Mouse (Mus musculus): ENCODE measurements around the gene Spag16. TPM values are rescaled to one million over a fixed set of nuclear protein-coding genes. Genes with fewer than 3 reads are reported as not detected.
"Not testable (repeated sequence)": the region's sequence is repeated elsewhere in the genome, so short reads cannot be mapped to it uniquely, and the experiment has no call there.

Spag16 gene
- polyA plus RNA-seq, 1 experiment from 2014 or later: 1.7 TPM

GRCm38 (mm10) chr1:69828872-69829479, 2.2 kb downstream of the Spag16 start:
- H3K4me1 ChIP-seq (ENCODE audit: control insufficient read depth, insufficient read depth, low read length): no peaks in the 10 kb centered on the region
- no peaks in the 10 kb centered on the region for H3K36me3 ChIP-seq (ENCODE audit: control insufficient read depth, insufficient read depth, low read length)
- no peaks in the 10 kb centered on the region for H3K27me3 ChIP-seq (ENCODE audit: control insufficient read depth, insufficient read depth, low read length)
- H3K4me2 ChIP-seq (ENCODE audit: low read depth, severe bottlenecking): no peak overlapping the region
- no peak overlapping the region for H3K9ac ChIP-seq (ENCODE audit: low read length)
- no peak overlapping the region for H3K27ac ChIP-seq (replicated peaks; ENCODE audit: low read depth, low read length)
- DNase-seq (ENCODE audit: low spot score) (no peak), ATAC-seq (ENCODE audit: insufficient number of reproducible peaks, low FRiP score, low TSS enrichment, low read depth) (no peak)
- H3K4me3 ChIP-seq (ENCODE audit: low read depth, low read length): no peak overlapping the region
- WGBS: 91% methylated on average over 7 of the region's 7 CpGs
- no peaks in the 10 kb centered on the region for H3K9me3 ChIP-seq (ENCODE audit: control insufficient read depth, low read length)

GRCm38 (mm10) chr1:69830586-69830985, 3.8 kb downstream of the Spag16 start:
- Histone ChIP-seq H3K27ac (replicated peaks; ENCODE audit: low read depth, low read length) (no peak overlapping the region), H3K4me2 (ENCODE audit: low read depth, severe bottlenecking) (no peak overlapping the region), H3K4me1 (ENCODE audit: control insufficient read depth, insufficient read depth, low read length) (no peaks in the 10 kb centered on the region), H3K4me3 (ENCODE audit: low read depth, low read length) (no peak overlapping the region), H3K9me3 (ENCODE audit: control insufficient read depth, low read length) (no peaks in the 10 kb centered on the region), H3K27me3 (ENCODE audit: control insufficient read depth, insufficient read depth, low read length) (no peaks in the 10 kb centered on the region), H3K9ac (ENCODE audit: low read length) (no peak overlapping the region), H3K36me3 (ENCODE audit: control insufficient read depth, insufficient read depth, low read length) (no peaks in the 10 kb centered on the region)
- DNase-seq (ENCODE audit: low spot score) (no peak), ATAC-seq (ENCODE audit: insufficient number of reproducible peaks, low FRiP score, low TSS enrichment, low read depth) (no peak)
- WGBS: 96% methylated on average over 1 of the region's 1 CpGs

- H3K27me3 ChIP-seq (ENCODE audit: control insufficient read depth, insufficient read depth, low read length): no peaks in the 10 kb centered on the region
- no peak overlapping the region for H3K4me3 ChIP-seq (ENCODE audit: low read depth, low read length)
- H3K9me3 ChIP-seq (ENCODE audit: control insufficient read depth, low read length): no peaks in the 10 kb centered on the region
- no peak overlapping the region for H3K27ac ChIP-seq (replicated peaks; ENCODE audit: low read depth, low read length)
- no peak for DNase-seq (ENCODE audit: low spot score)
- no peak for ATAC-seq (ENCODE audit: insufficient number of reproducible peaks, low FRiP score, low TSS enrichment, low read depth)
- H3K36me3 ChIP-seq (ENCODE audit: control insufficient read depth, insufficient read depth, low read length): no peaks in the 10 kb centered on the region
- no peaks in the 10 kb centered on the region for H3K4me1 ChIP-seq (ENCODE audit: control insufficient read depth, insufficient read depth, low read length)
- H3K9ac ChIP-seq (ENCODE audit: low read length): no peak overlapping the region
- WGBS: 91% methylated on average over 2 of the region's 2 CpGs
- no peak overlapping the region for H3K4me2 ChIP-seq (ENCODE audit: low read depth, severe bottlenecking)
Measured at GRCm38 (mm10) chr1:69831002-69831401, 4.2 kb downstream of the Spag16 start.

GRCm38 (mm10) chr1:69833476-69833875, 6.7 kb downstream of the Spag16 start:
- 84% methylated on average over 4 of the region's 4 CpGs for WGBS
- H3K27ac ChIP-seq (replicated peaks; ENCODE audit: low read depth, low read length); H3K9me3 ChIP-seq (ENCODE audit: control insufficient read depth, low read length); H3K27me3 ChIP-seq (ENCODE audit: control insufficient read depth, insufficient read depth, low read length); H3K9ac ChIP-seq (ENCODE audit: low read length); DNase-seq (ENCODE audit: low spot score); H3K4me1 ChIP-seq (ENCODE audit: control insufficient read depth, insufficient read depth, low read length); H3K4me2 ChIP-seq (ENCODE audit: low read depth, severe bottlenecking); H3K4me3 ChIP-seq (ENCODE audit: low read depth, low read length); ATAC-seq (ENCODE audit: insufficient number of reproducible peaks, low FRiP score, low TSS enrichment, low read depth); H3K36me3 ChIP-seq (ENCODE audit: control insufficient read depth, insufficient read depth, low read length): not testable (repeated sequence)

GRCm38 (mm10) chr1:69853436-69853835, 26.7 kb downstream of the Spag16 start:
- no peak overlapping the region for H3K27ac ChIP-seq (replicated peaks; ENCODE audit: low read depth, low read length)
- DNase-seq (ENCODE audit: low spot score) (no peak), ATAC-seq (ENCODE audit: insufficient number of reproducible peaks, low FRiP score, low TSS enrichment, low read depth) (no peak)
- no peaks in the 10 kb centered on the region for H3K27me3 ChIP-seq (ENCODE audit: control insufficient read depth, insufficient read depth, low read length)
- H3K4me2 ChIP-seq (ENCODE audit: low read depth, severe bottlenecking): no peak overlapping the region
- WGBS: 77% methylated on average over 7 of the region's 7 CpGs
- H3K4me3 ChIP-seq (ENCODE audit: low read depth, low read length): no peak overlapping the region
- no peaks in the 10 kb centered on the region for H3K9me3 ChIP-seq (ENCODE audit: control insufficient read depth, low read length)
- H3K9ac ChIP-seq (ENCODE audit: low read length): no peak overlapping the region
- H3K4me1 ChIP-seq (ENCODE audit: control insufficient read depth, insufficient read depth, low read length): no peaks in the 10 kb centered on the region
- H3K36me3 ChIP-seq (ENCODE audit: control insufficient read depth, insufficient read depth, low read length): no peaks in the 10 kb centered on the region

- ATAC-seq (ENCODE audit: insufficient number of reproducible peaks, low FRiP score, low TSS enrichment, low read depth) (no peak), DNase-seq (ENCODE audit: low spot score) (no peak)
- no peaks in the 10 kb centered on the region for H3K27me3 ChIP-seq (ENCODE audit: control insufficient read depth, insufficient read depth, low read length)
- H3K4me1 ChIP-seq (ENCODE audit: control insufficient read depth, insufficient read depth, low read length): no peaks in the 10 kb centered on the region
- H3K36me3 ChIP-seq (ENCODE audit: control insufficient read depth, insufficient read depth, low read length): no peaks in the 10 kb centered on the region
- H3K9ac ChIP-seq (ENCODE audit: low read length): no peak overlapping the region
- H3K4me2 ChIP-seq (ENCODE audit: low read depth, severe bottlenecking): no peak overlapping the region
- H3K4me3 ChIP-seq (ENCODE audit: low read depth, low read length): no peak overlapping the region
- no peak overlapping the region for H3K27ac ChIP-seq (replicated peaks; ENCODE audit: low read depth, low read length)
- 82% methylated on average over 4 of the region's 4 CpGs for WGBS
- no peaks in the 10 kb centered on the region for H3K9me3 ChIP-seq (ENCODE audit: control insufficient read depth, low read length)
Measured at GRCm38 (mm10) chr1:69867776-69868175, 41.0 kb downstream of the Spag16 start.

- 77% methylated on average over 3 of the region's 3 CpGs for WGBS
- H3K36me3 ChIP-seq (ENCODE audit: control insufficient read depth, insufficient read depth, low read length): no peaks in the 10 kb centered on the region
- H3K27ac ChIP-seq (replicated peaks; ENCODE audit: low read depth, low read length): no peak overlapping the region
- no peaks in the 10 kb centered on the region for H3K9me3 ChIP-seq (ENCODE audit: control insufficient read depth, low read length)
- H3K4me2 ChIP-seq (ENCODE audit: low read depth, severe bottlenecking): no peak overlapping the region
- no peaks in the 10 kb centered on the region for H3K27me3 ChIP-seq (ENCODE audit: control insufficient read depth, insufficient read depth, low read length)
- DNase-seq (ENCODE audit: low spot score): no peak
- H3K4me1 ChIP-seq (ENCODE audit: control insufficient read depth, insufficient read depth, low read length): no peaks in the 10 kb centered on the region
- H3K9ac ChIP-seq (ENCODE audit: low read length): no peak overlapping the region
- no peak for ATAC-seq (ENCODE audit: insufficient number of reproducible peaks, low FRiP score, low TSS enrichment, low read depth)
- no peak overlapping the region for H3K4me3 ChIP-seq (ENCODE audit: low read depth, low read length)
Measured at GRCm38 (mm10) chr1:69956606-69957005, 129.8 kb downstream of the Spag16 start.

- Histone ChIP-seq H3K4me1 (ENCODE audit: control insufficient read depth, insufficient read depth, low read length) (no peaks in the 10 kb centered on the region), H3K27ac (replicated peaks; ENCODE audit: low read depth, low read length) (no peak overlapping the region), H3K9me3 (ENCODE audit: control insufficient read depth, low read length) (no peaks in the 10 kb centered on the region), H3K9ac (ENCODE audit: low read length) (no peak overlapping the region), H3K36me3 (ENCODE audit: control insufficient read depth, insufficient read depth, low read length) (no peaks in the 10 kb centered on the region), H3K27me3 (ENCODE audit: control insufficient read depth, insufficient read depth, low read length) (no peaks in the 10 kb centered on the region), H3K4me2 (ENCODE audit: low read depth, severe bottlenecking) (no peak overlapping the region), H3K4me3 (ENCODE audit: low read depth, low read length) (no peak overlapping the region)
- ATAC-seq (ENCODE audit: insufficient number of reproducible peaks, low FRiP score, low TSS enrichment, low read depth) (no peak), DNase-seq (ENCODE audit: low spot score) (no peak)
Measured at GRCm38 (mm10) chr1:69996874-69997273, 170.1 kb downstream of the Spag16 start.

- ATAC-seq (ENCODE audit: insufficient number of reproducible peaks, low FRiP score, low TSS enrichment, low read depth): no peak
- H3K27ac ChIP-seq (replicated peaks; ENCODE audit: low read depth, low read length): no peak overlapping the region
- DNase-seq (ENCODE audit: low spot score): no peak
Measured at GRCm38 (mm10) chr1:70012991-70013390, 186.2 kb downstream of the Spag16 start.

More at GRCm38 (mm10) chr1:70012991-70013390, 186.2 kb downstream of the Spag16 start:
- H3K9ac ChIP-seq (ENCODE audit: low read length): no peak overlapping the region
- no peak overlapping the region for H3K4me3 ChIP-seq (ENCODE audit: low read depth, low read length)
- no peaks in the 10 kb centered on the region for H3K27me3 ChIP-seq (ENCODE audit: control insufficient read depth, insufficient read depth, low read length)
- WGBS: 83% methylated on average over 3 of the region's 3 CpGs
- H3K9me3 ChIP-seq (ENCODE audit: control insufficient read depth, low read length): no peaks in the 10 kb centered on the region
- H3K4me2 ChIP-seq (ENCODE audit: low read depth, severe bottlenecking): no peak overlapping the region
- no peaks in the 10 kb centered on the region for H3K4me1 ChIP-seq (ENCODE audit: control insufficient read depth, insufficient read depth, low read length)
- H3K36me3 ChIP-seq (ENCODE audit: control insufficient read depth, insufficient read depth, low read length): no peaks in the 10 kb centered on the region

Data from limb, embryonic 11.5 days (tissue).